Mouse (Mus musculus) urinary bladder, postnatal 4 days (tissue): Measurements from ENCODE around the gene Ppip5k2.
"Not testable (repeated sequence)": the region's sequence is repeated elsewhere in the genome, so short reads cannot be mapped to it uniquely, and the experiment has no call there.

Experiments used
- DNase-seq, 2 experiments: peaks; one replicate each; pipeline ENCODE4 v3.0.0; 2021 to 2022; ENCODE audit warnings: low spot score in 2 of 2

Ppip5k2 gene

GRCm38 (mm10) chr1:97769904-97770753 lies at the start of gene Ppip5k2, which contains the start of gene Gin1:
Ppip5k2 (minus strand) TSS chr1:97770411.
Gin1 (plus strand) TSS chr1:97770172.
- peak; percentile 90 for DNase-seq

DNA sequence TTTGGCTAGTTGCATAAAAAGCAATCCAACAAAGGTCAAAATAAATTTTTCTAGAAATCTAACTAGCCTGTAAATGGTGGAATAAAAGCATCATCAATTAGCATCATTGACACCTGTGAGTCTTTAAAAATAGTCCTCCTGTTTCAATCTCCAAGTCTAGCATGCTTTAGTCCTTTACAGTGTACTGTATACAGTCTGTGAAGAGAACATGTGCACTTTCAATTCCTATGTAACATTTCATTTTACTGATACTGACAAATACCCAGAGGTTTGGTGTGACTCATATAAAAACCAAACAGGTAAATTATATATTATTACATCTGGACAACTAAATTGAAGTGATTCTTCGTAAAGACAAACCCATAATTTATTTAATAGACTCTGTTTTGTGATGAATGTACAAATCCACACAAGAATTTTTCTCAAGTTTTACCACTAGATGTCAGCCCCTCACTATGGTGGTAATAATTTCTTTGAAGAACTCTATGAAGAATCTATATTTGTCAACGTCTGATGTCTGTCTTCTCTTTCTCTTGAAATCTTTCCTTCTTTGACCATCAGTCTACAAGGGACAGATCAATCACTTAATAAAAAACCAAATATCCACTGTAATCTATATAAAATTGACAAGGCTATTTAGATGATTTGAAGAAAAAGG lies 39.2 kb upstream of the Ppip5k2 start:
- no peak for DNase-seq

DNA sequence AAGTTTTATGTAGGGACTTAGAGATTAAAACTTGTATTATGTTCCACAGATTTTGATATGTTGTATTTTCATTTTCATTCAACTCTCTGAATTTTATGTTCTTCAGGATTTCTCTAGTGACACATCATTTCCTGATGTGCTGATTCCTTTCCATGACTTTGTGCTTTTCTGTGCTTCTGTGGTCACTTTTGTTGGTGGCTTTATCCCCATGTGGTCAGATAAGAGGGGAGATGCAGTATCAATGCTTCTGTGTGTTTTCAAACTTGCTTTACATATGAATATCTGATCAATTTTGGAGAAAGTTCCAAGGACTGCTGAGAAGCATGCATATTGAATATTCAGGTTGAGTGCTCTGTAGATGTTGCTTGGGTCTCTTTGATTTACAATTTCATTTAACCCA lies 34.3 kb upstream of the Ppip5k2 start:
- DNase-seq: no peak

DNA sequence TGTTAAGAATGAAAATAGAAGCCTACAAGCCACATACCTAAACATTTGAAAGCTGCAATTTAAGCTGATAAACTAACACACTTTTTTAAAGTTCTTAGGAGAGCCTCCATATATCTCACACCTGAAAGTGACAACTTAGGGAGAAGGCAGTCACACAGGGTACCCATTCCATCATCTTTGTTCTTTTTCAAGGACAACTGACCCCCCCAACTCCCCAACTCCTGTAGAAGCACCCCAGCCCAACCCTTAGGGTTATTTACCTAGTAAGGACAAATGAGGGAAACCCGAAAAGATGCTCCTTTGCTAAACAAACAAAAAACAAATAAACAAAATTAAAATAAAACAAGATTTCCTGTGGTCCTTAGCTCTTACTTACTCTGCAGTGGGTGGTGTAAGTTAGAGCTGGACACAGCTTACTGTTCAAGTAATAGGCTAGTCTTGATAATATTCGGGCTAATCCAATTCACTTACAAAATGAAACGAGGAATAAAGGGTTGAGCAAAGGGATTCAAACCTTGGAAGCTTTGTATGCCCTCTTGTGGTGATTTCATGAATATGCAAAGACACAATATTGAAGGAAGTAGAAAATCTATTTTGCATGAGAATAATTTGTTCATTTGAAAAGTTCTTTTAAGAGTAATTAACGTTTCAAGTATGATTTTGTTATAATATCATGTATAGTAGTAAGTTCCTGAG lies 32.1 kb upstream of the Ppip5k2 start:
- DNase-seq: no peak

- DNase-seq: no peak
These were observed 25.7 kb upstream of the Ppip5k2 start for GRCm38 (mm10) chr1:97795936-97796335.

GRCm38 (mm10) chr1:97794110-97794509 lies 23.9 kb upstream of the Ppip5k2 start:
- DNase-seq: no peak

DNA sequence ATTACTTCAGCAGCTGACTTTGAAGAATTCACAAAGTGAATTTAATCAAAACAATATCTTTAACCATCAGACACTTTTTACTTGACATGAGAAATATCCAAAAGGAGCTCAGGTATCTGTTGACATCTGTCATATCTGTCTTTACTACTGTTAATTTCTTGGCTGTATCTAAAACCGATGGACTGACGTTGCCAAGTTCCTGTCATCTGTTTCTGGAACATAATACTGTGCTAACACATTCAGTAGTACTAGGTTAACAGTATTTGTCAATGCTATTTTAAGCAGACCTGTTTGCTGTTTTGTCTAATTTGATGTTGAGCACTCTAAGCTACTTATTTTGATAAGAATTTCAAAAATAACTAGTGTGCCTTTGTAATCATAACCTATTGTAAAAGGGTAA lies 18.3 kb upstream of the Ppip5k2 start:
- no peak for DNase-seq

DNA sequence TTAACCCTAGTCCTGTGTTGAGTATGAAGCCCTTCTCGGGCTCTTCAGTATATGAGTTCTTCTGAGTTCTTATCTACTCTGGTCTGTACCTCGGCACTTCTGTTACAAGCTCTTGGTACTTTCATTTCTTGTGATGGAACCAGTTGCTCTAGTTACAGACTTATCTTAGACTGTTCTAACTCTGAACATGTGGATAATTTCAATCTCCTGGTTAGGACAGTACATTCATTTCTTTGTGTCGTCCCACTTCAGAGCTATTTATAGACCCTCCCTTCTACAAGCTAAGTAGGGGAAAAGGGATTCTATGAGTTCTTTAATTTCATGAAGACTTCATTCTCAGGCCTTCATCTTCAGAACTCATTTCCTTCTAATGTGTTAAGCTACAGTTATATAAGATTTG lies 17.5 kb upstream of the Ppip5k2 start:
- no peak for DNase-seq

DNA sequence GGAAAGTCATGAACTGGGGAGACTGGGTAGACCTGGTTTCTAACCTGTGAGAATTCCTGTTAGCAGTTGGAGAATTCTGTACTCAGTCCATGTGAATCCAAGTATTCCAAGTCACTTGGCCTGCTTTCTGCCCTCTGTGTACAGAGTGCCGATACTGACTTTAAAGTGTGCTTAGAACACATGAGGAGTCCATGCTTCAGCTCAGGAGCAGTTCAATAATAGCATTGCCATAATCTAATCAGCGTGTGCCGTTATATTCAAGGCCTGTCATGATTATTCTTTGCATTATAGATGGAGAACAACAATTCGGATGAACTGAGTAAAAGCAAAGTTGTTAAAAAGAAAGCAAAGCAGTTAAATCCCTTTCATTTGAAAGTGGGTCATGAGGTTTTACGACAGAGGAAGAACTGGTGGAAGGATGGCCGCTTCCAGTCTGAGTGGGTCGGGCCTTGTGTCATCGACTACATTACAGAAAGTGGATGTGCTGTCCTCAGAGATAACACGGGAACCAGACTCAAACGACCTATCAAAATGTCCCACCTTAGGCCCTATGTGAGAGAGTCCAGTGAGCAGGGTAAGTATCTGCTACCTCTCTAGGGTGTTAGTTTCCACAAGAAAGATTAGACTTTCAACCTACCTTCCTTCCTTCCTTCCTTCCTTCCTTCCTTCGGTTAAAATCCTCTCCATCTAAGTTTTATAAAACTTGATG lies 15.6 kb upstream of the Ppip5k2 start:
- DNase-seq: no peak

GRCm38 (mm10) chr1:97784928-97785327 lies 14.7 kb upstream of the Ppip5k2 start:
- DNase-seq: no peak

DNA sequence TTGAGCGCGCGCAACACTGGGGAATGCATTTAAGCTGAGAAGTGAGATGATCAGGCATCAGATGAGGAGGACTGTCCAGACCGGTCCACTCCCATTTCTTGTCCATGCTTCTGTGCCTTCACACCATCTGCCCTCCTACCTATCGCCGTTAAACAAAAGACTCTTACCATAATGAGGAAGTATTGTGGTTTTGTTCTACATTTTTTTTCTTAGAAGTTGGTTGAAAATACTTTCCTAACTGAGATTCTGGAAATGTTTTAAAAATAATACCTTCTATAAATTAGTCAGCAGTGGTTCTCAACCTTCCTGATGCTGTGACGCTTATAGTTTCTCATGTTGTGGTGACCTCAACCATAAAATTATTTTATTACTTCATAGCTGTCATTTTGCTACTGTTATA lies 11.5 kb upstream of the Ppip5k2 start:
- no peak for DNase-seq

- no peak for DNase-seq
These were observed 3.8 kb upstream of the Ppip5k2 start for GRCm38 (mm10) chr1:97773973-97774372.

DNA sequence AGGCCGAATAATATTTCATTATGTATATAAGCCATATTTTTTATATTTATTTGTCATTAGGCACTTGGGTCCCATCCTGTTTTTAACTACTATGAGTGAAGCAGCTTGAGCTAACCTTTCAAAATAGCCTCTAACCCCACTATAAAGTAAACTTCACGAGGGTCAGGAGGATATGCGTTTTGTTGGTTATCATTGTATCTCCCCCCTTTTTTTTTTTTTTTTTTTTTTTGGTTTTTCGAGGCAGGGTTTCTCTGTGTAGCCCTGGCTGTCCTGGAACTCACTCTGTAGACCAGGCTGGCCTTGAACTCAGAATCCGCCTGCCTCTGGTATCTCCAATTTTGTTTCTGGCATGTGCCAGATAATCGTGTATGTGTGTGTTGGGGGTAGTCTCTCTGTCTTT lies 3.2 kb upstream of the Ppip5k2 start:
- DNase-seq: no peak

DNA sequence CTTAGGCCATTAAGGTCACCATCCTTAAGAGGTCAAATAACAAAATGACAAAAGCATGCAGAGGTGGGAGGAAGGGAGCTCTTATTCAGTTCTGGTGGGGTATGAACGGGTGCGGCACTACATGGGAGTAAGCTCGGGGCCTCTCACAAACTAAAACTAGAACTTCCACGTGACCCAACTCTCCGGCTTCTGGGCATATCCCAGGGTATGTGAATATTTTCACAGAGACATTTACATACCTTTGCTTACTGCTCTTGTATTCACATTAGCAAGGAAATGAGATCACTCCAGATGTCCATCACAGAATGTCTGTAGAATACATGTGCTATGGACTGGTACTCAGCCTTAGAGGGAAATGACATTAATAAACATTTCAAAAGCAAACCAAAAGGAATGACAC lies 1.5 kb upstream of the Ppip5k2 start:
- no peak for DNase-seq

DNA sequence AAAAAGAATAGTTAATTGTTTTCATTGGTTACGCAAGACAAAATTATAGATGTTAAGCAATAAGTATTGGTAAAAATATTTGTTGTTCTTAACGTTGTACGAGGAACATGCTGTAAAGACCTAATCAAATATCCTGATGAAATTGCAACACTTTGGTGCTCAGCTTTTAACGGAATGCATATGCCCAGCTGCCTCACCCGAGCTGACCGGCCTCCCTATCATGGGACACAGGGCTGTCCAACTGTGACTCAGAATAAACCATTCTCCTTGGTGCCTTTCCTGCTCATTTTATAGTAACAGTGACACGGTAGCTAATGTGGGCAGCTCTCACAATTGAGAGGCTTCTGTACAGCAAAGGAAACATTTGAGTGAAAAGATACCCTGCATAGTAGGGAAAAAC lies 907 bp upstream of the Ppip5k2 start:
- DNase-seq: no peak

DNA sequence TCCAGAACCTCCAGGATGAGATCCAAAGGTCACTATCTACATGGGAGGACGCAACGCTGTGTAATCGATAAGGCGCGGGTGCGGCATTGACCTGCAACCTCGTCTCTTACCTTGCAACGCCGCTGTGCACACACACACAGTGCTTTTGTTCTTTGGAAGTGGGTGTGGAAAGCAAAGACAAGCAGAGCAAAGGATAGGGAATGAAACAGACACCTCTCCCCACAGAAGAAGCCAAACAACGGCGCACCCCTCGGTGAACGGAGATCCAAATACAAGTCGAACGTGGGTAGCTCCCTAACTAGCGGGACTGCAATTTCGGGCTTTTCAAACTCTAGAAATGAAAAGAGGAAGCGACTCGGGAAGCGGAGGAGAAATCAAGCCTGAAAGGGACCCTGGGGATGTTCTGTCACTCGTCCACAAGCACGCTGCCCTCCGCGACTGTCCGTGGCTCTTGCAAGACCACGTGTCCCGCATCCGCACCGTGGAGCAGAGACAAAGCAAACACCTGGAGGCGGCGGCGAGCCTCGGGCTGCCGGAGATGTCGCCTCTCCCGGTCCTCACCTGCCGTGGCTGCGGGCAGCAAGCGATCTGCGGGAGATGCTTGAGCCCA lies 812 bp downstream of the Ppip5k2 start:
- no peak for DNase-seq

GRCm38 (mm10) chr1:97768906-97769293 lies 1.3 kb downstream of the Ppip5k2 start:
- no peak for DNase-seq

DNA sequence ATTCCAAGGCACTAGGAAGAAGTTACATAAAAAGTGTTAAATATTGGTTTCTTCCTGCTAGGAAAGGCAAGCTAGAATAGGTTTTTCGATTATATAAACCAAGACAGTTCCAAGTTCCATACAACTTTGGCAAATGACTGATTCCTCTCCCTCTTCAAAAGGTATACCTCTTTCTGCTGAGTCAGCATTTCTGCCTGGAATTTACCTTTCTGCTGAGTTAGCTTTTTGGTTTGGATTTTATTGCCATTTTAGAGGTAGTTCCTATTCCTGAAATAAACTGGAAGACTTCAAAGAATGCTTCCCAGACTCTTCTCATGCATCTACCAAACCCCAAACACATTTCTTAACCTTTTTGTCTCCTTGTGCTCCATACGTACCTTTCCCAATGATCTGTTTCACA lies 2.1 kb downstream of the Ppip5k2 start:
- DNase-seq: no peak

DNA sequence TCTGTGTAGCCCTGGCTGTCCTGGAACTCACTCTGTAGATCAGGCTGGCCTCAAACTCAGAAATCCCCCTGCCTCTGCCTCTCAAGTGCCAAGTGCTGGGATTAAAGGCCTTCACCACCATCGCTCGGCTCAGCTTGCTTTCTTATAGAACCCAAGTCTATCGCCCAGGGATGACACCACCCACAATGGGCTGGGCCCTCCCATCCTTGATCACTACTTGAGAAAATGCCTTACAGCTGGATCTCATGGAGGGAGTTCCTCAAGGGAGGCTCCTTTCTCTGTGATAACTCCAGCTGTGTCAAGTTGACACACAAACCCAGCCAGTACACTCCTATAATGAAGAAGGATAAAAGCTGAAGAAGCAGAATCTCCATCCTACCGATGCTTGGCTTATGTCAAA lies 4.5 kb downstream of the Ppip5k2 start:
- not testable (repeated sequence) for DNase-seq

DNA sequence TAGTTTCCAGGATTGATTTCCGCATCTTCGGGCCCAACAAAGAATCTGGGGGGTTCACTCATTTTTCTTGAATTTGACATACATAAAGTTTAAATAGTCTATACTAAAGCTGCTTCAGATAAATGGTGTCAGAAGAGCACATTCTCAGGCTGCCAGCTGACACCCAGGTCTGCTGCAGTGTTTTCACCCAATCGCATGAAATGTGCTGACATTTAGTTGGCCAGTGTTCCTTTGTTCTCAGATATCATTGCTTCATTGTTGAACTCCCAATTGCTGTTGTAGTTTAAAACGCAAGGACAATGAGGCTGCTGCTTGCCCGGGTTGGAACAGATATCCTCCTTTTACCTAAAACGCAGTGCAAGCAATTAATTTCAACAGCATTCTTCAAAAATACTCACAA lies 8.7 kb downstream of the Ppip5k2 start:
- no peak for DNase-seq

DNA sequence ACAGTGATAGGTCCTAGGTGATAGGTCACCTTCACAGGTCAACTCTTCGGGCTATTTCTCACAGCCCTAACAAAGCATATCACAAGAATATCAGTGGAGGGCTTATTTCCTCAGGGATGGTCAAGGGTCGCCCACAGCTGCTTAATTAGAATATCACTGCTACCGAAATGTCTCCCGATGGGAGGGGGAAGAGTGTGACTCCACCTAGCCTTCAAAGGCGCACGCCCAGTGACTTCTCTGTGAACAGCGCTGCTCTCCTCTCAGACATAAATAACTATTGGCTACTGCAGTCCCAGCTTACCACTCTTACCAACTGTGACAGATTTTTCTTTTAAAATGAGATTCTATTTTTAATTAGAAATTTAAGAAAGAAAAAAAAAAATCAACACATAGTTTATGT lies 9.6 kb downstream of the Ppip5k2 start:
- DNase-seq: no peak

DNA sequence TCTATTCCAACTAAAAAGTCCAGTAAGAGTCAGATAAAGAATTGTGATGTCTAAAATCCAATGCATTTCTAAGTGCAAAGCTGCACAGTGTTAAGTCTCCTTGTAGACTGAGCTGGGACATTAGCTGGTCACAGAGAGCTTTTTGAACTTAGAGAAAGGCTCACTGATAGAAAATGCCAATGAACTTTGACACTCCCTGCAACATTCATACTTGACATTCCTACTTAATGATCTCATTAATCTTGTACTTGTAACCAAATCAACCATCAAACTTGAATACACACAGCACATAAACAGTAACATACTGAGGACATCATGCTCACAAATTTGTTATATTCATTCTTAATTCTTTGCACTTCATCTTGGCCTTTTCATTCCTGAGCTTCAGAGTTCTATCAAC lies 10.4 kb downstream of the Ppip5k2 start:
- no peak for DNase-seq
